Mouse (Mus musculus) cerebellum, postnatal 14 days (tissue): ENCODE results near the gene Gstm4.
A peak's percentile ranks its signal among the peaks of the same experiment; 100 is the strongest.
"Not testable (repeated sequence)": the region's sequence is repeated elsewhere in the genome, so short reads cannot be mapped to it uniquely, and the experiment has no call there.

Source experiments
- DNase-seq, 2 experiments: peaks; one replicate each; pipeline ENCODE4 v3.0.0; 2021; ENCODE audit warnings: mixed read lengths in 2 of 2

Gene Gstm4

DNA sequence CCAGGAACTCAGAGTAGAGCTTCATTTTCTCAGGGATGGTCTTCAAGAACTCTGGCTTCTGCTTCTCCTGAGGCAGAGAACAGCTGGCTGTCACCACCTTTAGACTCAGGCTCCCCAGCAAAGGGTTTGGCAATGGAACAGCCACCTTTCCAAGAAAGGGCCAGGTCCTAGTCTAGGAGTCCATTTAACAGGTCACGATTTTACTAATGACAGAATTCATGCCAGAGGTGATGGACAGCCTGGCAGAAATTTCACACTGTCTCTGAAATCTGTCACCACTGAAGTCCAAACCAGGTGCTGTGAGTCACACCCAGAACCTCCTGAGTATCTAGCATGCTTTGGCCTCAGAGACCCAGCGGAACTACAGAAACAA lies 29.7 kb downstream of the Gstm4 start:
- no peak for DNase-seq

GRCm38 (mm10) chr3:108014098-108014973 lies 30.4 kb downstream of the Gstm4 start:
- no peak for DNase-seq

GRCm38 (mm10) chr3:108013331-108013871 lies 31.3 kb downstream of the Gstm4 start:
- no peak for DNase-seq

GRCm38 (mm10) chr3:108011558-108011957 lies 33.1 kb downstream of the Gstm4 start:
- no peak for DNase-seq

- peak; percentile 37 to 67 for DNase-seq
Measured at GRCm38 (mm10) chr3:108010286-108010685, 34.4 kb downstream of the Gstm4 start.

- no peak for DNase-seq
Measured at GRCm38 (mm10) chr3:108002021-108002420, 42.7 kb downstream of the Gstm4 start.

DNA sequence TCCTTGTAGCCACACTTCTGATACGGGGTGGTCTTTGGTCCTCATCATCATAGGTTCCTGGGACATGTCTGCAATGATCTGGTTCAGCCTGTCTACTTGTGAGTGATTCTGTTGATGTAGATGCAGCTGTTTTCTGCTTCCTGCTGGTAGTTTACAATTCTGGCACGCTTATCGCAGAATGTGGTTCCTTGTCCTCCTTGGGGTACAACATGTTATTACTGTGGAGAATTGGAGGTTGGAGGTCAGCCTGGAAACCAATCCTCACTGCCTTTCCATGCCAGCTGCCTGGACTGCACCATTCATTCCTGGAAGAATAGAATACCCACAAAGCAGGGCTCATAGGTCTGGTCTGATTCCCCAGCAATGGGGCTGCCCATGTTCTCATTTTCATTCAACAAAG lies 45.2 kb downstream of the Gstm4 start:
- DNase-seq, result no peak

GRCm38 (mm10) chr3:107998591-107998990 lies 46.1 kb downstream of the Gstm4 start:
- no peak for DNase-seq

GRCm38 (mm10) chr3:107996576-107996975 lies 48.1 kb downstream of the Gstm4 start:
- DNase-seq, result no peak

DNA sequence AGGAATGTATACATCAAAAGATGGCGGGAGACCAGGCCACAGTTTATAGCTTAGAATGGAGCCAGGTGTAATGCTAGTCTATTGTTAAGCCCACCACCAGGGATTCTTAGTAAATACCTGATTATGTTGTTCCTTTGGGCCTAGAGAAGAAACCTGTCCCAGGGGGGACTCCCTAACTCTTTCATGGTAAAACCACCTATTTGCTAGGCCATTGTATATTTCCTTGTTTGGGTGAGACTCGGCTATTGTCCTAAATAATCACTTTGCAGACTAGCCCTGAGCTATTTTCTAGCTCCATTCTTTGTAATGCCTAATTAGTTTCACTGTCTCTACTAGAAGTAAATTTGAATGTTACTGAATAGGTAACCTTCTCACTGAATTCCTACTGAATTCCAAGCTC lies 48.7 kb downstream of the Gstm4 start:
- DNase-seq, result not testable (repeated sequence)
